Mouse (Mus musculus) urinary bladder, adult 18-20 months (tissue): ENCODE measurements around the gene Ccdc184.

Source experiments
- DNase-seq, 2 experiments: peaks; one replicate each; pipeline ENCODE4 v3.0.0; 2022; ENCODE audit warnings: low spot score in 2 of 2, mixed read lengths in 2 of 2

Gene Ccdc184

DNA sequence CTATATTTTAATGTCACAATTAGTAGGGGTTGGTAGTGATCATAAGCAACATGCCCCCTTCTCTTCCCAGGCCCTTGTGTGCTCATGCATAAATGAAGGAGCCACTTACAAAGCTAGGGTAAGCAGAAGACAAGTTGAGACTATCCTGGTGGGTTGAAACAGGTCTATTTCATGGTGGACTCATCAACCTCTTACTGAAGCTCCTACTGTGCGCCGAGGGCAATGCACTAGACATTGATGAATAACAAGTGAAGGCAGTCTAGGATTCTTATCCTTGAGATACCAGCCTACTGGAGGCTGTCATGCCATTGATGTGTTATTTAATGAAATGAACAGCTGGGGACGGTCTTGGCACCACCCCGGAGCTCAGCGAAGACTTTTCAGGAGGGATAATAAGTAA, 11.7 kb upstream of the Ccdc184 start:
- no peak for DNase-seq

DNA sequence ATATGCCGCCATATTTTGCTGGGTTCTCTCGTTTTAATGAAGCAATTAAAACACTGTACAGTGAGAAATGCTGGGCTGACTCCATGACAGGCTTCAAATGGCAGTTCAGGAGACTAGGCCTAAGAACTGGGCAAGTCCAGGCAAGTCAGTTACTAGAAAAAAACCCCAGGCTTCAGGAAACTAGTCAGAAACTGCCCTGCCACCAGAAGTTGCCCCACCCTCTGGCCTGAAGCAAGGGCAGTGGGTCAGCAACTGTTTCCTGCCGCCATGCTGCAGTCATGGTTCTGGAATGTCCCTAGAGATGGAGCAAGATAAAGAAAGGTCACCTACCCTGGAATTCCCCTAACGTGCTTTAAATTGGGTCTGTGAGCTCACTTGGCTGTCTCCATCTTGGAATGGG, 11.0 kb upstream of the Ccdc184 start:
- no peak for DNase-seq

DNA sequence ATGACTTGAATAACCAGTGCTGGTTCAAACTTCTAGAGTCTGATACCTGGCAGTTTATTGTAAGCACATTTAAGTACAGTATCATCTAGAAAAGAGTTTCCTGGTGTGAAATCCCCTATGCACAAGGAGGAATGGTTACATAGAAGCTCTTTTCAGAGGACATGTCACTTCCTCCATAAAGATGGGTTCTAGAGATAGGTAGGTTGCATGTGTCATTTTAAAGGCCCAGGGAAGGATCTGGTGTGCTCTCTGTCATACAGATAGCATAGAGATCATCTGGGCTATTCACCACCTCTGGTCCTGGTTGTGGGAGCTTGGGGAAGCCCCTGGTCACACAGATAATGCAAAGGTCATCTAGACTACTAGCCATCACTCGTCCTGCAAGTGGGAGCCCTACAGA, 9.7 kb upstream of the Ccdc184 start:
- DNase-seq: no peak

DNA sequence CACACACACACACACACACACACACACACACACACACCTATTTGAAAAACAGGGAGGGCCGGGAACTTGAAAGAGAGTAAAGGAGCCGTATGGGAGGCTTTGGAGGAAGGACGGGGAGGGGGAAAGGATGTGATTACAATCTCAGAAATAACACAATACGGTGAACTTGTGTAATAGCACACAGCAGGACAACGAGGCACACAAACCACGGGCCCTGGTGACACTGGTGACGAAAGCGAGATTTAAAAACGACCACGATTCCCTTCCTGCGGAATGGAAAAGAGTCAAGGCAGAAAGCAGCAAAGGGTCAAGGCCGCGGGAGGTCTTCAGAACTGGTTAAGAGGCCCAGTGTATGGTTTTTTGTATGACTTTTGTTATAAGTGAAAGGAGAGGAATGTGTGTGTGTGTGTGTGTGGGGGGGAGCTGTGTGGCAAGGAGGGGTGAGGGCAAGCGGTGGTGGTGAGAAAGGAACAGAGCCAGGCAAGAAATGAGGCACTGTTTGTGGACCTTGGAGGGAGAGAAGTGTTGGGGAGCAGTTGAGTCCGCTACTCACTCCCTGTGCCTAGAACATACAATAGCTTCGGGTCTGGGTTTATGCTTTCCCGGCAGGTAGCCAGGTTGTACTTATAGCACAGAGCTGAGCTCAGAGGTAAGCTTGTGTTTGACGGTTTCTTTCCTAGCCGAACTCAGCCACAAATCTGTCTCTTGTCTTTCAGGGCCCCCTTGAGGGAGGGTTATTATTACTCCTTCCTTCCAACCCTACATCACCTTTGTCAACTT, 5.7 kb upstream of the Ccdc184 start:
- no peak for DNase-seq

DNA sequence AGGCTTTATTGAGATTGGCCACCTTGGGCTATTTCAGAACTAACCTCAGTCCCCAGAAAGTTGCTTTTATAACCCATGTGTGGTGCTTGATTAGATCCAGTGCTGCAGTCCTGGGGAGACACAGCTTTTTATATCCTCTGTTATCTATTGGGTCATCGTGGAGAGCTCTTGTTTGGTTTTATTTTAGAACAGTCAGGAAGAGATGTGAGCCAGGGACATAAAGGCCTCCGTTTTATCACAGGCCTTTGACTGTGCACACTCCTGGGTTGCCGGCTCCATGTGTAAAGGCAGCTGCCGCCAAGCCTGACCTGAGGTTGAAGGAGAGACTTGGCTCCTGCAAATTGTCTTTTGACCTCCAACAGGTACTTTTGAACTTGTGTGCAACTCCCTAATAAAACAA, 4.4 kb upstream of the Ccdc184 start:
- no peak for DNase-seq

DNA sequence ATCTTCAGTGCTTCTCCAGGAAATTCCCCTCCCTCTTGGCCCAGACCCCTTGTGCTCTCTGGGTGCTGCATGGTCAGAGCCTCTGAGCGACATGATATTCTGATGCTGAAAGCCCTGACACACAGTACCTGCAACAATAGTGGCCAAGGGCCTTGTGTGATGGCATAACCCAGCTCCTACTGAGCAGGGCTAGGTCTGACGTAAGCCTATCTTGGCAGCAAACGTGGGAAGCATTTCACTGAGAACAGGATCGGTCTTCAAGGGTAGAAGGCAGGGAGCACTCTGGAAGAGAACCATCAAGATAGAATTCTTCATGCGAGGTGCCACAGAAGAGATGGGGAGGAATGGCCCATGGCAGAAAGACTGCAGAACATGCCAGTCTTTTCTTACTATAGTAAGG, 1.4 kb upstream of the Ccdc184 start, which contains the start of gene Asb8:
Gene Asb8, minus strand, starts transcription at position 101 of the 400 bp plus-strand sequence.
- no peak for DNase-seq

DNA sequence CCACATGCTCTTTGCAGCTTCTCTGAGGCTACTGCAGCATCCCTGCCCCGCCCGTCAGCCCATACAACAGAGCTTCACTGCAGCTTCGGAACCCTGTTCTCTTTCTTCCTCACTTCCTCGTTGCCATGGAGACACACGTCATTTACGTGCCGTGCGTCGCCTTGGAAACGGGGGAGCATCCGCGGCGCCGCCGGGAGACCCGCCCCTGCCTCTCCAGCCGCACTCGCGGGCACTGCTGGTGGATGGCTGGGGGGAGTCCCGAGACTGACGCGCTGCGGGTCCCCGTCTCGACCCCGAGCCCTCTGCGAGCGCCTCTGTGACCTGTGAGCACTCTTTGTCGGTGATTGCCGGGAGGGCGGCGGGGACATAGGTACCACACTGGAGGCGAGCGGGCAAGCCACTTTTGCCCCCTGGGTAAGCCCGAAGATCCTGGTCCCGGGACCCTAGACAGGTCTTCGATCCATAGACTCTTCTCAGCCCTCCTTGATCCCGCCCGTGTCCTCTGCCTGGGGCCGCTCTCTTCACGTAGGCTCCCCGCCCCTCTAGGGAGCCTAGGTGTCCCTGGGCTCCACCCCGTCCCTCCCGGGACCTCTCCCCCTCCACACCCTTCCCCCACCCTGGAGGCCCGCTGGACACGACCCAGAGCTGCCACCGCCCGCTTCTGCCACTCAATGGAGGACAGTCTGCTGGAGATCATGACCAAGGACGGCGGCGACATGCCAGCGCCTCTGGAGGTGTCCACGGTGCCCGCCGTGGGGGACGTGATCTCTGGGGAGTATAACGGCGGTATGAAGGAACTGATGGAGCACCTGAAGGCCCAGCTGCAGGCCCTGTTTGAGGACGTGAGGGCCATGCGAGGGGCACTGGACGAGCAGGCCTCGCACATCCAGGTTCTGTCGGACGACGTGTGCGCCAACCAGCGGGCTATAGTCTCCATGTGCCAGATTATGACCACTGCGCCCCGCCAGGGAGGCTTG, 975 bp downstream of the Ccdc184 start:
- DNase-seq: peak; percentile 57 to 65

DNA sequence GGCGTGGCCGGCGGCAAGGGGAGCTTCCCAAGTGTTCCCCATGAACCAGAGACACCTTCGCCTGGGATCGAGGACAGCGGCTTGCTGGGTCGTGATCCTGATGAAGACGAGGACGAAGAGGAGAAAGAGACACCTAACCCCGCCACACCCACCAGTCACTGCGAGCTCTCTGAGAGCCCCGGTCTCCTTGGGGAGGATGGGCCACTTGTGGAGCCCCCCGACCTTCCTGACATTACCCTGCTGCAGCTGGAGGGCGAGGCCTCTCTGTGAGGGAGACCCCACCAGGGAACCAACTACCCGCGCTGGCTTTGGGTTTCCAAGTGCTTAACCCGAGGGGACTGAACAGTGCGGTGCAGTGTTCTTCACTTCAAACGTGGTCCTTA, 1.7 kb downstream of the Ccdc184 start:
- no peak for DNase-seq

DNA sequence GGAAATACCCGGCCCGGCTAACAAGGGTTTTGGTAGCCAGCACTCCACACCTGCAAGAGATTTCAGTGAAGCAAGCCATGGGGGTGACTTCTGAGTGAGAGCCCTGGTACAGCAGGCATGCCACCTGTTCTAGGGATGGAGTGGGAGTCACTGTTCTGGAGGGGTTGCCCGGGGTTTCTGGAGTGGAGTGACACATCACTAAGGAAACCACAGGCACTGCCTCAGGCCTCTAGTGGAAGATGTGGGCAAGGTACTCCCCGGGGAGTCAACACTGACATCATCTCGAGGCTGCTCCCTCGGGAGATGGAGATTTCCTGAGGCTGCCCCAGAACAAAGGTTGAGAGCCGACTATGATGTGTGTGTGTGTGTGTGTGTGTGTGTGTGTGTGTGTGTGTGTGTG, 3.4 kb downstream of the Ccdc184 start:
- no peak for DNase-seq

DNA sequence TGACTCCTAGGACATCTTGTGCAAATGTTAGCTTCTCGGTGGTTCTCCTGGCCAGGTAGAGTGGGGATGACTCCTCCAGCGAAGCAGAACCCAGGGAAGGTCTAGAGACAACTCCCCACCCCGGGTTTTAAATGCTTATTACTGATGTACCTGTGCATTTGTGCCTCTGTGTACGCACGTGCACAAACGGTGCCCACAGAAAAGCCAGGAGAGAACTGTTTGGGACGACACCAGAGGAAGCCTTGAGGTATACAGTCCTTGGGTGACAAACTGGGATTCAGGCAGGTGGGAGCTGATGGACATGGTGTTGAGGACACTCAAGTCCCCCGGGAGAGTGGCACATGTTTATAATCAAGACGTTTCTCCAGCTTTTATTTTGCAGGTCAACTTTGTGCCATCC, 4.0 kb downstream of the Ccdc184 start:
- DNase-seq: no peak

DNA sequence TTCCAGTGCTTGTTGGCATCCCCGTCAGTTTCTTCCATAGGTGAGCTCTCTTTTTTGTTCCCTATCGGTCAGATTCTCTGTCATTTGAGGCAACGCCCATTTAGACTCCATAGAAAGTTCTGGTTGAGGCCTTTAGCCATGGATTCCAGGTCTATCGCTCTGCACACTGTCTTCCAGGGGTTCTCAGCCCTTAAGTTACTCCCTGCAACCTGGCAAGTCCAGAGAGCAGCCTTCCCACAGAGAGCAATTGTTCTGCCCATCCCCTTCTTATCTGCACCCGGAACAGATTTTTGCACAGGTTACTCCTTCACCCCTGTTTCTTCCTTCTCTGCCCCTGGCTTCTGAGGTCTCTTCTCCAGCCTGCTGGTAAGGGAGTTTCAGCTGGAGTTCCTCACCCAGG, 5.2 kb downstream of the Ccdc184 start:
- DNase-seq: no peak

DNA sequence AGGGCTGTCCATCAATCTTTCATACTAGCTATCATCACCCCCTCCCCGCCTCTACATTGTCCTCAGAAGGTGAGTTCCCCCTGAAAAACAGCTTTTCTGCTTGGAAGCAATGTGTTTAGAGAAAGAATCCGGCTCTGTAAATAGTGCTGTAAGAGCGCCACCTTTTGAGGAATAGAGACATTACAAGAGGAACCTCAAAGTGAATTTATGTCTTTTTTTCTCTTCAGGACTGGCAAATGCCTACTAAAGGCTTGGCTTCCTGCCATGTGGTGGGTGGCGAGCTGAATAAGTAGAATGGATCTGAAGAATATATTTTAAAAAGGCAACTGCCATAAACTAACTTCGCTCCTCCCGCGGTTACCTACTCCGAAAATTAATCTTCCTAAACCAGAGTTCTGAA, 6.9 kb downstream of the Ccdc184 start:
- DNase-seq: no peak

DNA sequence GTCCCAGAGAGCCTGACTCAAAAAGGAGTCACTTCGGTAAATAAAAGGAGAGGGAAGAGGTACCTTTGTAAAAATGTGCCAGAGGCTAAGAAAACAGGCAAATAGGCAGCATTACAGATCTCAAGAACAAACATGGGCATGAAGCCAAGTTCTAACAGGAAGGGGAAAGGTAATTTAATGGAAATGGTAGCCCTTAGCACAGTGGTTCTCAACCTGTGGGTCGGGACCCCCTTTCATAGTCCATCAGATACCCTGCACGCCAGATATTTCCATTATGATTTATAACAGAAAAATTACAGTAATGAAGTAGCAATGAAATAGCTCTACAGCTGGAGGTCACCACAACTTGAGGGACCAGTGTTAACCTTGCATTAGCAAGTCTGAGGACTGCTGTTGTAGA, 10.4 kb downstream of the Ccdc184 start:
- no peak for DNase-seq

DNA sequence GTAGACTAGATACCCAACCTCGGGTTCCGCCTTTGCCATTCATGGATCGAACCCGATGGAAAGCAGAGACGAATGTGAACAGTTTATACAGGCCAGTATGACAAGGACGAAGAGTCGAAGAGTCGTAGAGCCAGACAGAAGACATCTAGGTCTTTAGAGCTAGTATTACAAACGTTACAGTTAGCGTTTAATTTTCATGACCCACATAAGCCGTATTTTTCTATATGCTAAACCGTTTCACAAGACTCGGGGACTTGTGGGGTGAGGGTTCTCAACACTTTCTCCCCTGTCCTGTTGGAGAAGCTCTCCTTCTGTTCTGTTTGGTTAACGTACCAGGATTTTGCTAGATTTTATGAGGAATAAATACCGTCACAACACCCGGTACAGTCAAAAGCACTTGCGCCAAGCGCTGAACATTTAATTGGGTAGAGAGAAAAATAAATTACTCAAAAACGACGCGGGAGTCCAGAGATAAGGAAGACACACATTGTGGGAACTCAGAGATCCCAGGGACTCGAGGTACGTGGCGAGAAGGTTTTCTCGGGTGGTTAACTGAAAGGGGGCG, 13.7 kb downstream of the Ccdc184 start:
- DNase-seq: no peak

DNA sequence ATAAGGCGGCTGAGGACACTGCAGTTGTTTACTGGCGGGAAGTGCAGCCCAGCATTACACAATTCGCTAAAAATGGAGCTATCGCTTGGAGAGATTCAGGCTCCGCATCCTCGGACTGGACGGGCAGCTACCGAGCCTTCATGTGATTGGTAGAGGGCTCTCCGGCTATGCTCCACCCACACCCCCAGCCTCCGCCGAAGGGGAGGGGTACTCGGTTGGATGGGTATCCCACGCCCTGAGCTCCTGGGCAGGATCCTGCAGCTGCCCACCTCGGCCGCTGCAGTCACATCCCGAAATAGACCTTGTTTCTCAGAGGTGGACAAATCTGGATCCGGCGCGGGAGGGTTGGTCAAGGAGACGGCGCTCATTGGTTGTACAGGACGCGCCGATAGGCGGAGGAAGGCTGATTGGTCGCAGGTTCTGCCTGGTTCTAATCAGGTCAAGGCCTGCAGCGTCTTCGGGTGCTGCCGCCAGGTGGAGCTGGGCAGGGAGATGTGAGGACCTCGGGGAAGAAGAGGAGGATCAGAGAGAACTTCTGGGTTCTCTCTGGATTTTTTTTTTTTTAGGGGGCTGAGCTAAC, 14.3 kb downstream of the Ccdc184 start:
- peak; percentile 87 to 93 for DNase-seq

DNA sequence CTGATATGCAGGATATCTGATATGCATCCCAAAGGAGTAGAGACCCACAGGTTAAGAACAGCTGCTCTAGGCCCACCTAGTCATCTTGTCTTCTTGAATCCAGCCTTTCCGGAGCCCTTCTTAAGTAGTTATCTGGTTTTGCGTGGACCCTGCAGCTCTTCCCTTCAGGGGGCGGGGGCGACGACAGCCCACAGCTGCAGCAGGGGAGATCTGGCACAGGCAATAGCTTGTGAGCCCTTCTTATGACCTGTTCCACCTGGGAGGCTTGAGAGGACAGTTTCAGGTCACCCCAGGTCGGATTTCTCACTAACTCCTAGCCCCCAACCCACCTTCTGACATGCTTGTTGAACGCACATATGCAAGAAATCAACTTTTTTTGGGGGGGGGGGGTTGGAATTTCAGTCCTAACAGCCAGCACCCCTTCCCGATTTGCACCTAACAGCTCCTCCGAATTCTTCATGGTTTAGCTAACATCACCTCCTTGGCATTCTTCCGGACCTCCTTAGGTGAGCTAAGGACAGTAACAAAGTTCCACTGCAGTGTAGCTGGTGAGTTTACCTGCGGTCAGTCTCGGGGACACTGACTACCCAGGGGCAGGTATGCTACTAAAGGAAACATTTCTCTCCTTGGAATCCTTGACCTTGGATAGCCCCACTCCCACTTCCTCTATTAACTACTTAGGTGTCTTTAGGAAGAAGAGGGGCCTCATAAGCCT, 15.1 kb downstream of the Ccdc184 start:
- DNase-seq: no peak

DNA sequence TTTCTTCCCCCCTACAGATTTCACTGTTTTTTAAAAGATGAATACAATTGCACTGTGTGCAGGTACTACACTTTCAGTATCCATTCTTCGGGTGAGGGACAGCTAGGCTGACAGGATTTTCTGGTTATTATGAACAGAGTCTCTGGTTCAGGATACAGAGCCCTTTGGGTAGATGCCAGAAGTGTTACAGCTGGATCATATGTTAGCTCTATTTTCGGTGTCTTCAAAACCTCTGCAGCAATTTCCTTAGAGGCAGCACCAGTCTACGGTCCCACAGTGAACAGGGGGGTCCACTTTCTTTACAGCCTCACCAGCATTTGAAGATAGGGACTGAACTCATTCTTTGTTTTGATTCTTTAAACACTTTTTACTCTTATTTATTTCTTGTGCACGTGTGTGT, 17.5 kb downstream of the Ccdc184 start:
- DNase-seq: no peak

DNA sequence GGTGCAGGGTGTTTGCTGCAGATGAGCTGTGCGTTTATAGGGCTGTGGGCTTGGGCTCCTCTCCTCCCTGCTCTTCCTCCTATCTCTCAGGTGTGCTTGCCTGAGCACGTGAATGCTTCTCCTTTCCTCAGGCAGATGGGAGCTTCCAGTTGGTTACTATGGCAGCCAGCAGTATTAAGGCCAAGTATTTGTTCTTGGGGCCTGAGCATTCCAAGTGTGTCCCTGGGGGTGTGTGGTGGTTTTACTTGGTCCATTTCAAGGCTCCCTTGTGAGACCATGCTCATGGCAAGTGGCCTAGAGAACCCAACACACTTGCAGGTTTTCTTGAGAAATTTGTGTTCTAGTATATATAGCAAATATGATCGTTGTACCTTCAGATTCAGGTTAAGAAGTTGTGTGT, 28.5 kb downstream of the Ccdc184 start, which contains the start of gene Olfr288:
Gene Olfr288, minus strand, starts transcription at position 101 of the 400 bp plus-strand sequence.
- no peak for DNase-seq

DNA sequence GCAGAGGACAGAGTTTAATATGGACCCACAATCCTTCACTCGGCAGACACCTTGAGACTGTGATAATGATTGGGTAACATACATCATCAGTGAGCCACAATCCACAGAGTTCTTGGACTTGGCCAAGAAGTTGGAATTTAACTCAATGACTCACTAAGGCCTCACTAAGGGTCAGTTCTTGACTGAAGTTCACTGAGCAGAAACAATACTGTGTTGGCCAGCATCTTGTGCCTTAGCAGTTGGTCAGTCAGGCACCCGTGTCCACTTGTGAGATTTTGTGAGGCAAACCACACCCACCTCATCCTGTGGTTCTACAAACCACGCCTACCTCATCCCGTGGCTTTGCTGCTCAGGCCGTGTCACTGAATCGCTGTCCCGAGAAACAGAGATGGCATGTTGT, 42.7 kb downstream of the Ccdc184 start:
- no peak for DNase-seq

DNA sequence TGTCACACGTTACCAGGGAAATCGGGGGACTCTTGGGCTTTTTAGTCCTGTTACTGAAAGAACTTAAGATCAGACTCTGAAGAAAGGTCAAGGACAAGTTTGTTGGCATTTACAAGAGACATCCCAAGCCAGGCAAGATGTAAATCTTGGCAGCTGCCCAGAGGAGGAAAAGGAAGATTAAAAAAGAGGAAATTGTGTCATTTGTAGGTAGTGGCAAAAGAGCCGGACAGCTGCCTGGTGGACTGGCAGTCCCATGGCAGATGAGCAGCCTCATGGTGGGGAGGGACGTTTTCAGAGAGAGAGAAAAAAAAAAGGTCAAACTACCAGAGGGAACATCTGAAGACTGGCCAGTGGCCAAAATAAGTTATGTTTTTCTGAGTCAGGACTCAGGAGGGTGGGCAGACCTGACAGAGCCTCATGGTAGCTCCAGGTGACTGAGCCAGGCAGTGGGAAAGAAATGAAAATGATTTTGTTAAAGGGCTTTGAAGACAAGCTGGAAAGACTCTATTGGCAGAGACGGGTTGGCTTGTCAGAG, 46.4 kb downstream of the Ccdc184 start:
- DNase-seq: no peak

DNA sequence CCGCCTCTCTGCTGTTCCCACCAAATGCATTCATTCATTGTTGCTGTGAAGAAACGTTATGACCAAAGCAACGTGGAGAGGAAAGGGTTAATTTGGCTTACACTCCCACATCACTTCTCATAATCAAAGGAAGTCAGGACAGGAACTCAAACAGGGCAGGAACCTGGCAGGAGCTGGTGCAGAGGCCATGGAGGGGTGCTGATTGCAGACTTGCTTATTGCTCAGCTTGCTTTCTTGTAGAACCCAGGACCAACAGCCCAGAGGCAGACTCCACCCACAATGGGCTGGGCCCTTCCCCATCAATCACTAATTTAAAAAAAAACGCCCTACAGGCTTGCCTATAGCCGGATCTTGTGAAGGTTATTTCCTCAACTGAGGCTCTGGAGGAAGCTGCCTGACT, 47.2 kb downstream of the Ccdc184 start:
- DNase-seq: no peak
